Mouse (Mus musculus) liver, embryonic 12.5 days (tissue): ENCODE results near the gene Ubp1. TPM values are rescaled to one million over a fixed set of nuclear protein-coding genes. Genes with fewer than 3 reads are reported as not detected.
A peak's percentile ranks its signal among the peaks of the same experiment; 100 is the strongest.

Experiments used
- ATAC-seq: fragments of 200-750 bp; cut with Nextera tagmentation; 2 replicates; pipeline ENCODE4 v1.8.0; 2017; ENCODE audit warnings: moderate number of reproducible peaks, mild to moderate bottlenecking, moderate library complexity
- H3K27ac ChIP-seq: fragments of 300-500 bp; sonication (generic); 2 replicates; pipeline ENCODE4 v1.5.1; 2016; ENCODE audit warnings: mild to moderate bottlenecking
- H3K27me3 ChIP-seq: fragments of 300-500 bp; sonication (generic); replicated peaks from 2 replicates; pipeline ENCODE4 v1.6.1; 2016; ENCODE audit warnings: mild to moderate bottlenecking, moderate library complexity
- H3K36me3 ChIP-seq: fragments of 300-500 bp; sonication (generic); 2 replicates; pipeline ENCODE4 v1.6.1; 2016; ENCODE audit warnings: mild to moderate bottlenecking, moderate library complexity
- H3K4me1 ChIP-seq: fragments of 300-500 bp; sonication (generic); 2 replicates; pipeline ENCODE4 v1.6.1; 2016
- H3K4me2 ChIP-seq: fragments of 300-500 bp; sonication (generic); 2 replicates; pipeline ENCODE4 v1.6.1; 2016; ENCODE audit warnings: mild to moderate bottlenecking, moderate library complexity
- H3K4me3 ChIP-seq: fragments of 300-500 bp; sonication (generic); 2 replicates; pipeline ENCODE4 v1.5.1; 2016; ENCODE audit warnings: mild to moderate bottlenecking, moderate library complexity
- H3K9ac ChIP-seq: fragments of 300-500 bp; sonication (generic); 2 replicates; pipeline ENCODE4 v1.6.1; 2016; ENCODE audit warnings: mild to moderate bottlenecking, moderate library complexity
- H3K9me3 ChIP-seq: fragments of 300-500 bp; sonication (generic); replicated peaks from 2 replicates; pipeline ENCODE4 v1.6.1; 2016; ENCODE audit warnings: mild to moderate bottlenecking, moderate library complexity
- WGBS: fragments of 180-500 bp; shearing (Covaris S2); methylation state at CpG from one replicate; pipeline ENCODE4 v1.1.7; 2016; ENCODE audit not compliant: insufficient replicate concordance; 5-methylcytosine and 5-hydroxymethylcytosine counted together
- polyA plus RNA-seq: library from polyadenylated mRNA; unstranded; fragments of >200 nt; fragmentation: Nextera tagmentation; extraction: Ambion mirVana; gene quantifications from 2 replicates; pipeline ENCODE4 v1.2.1, GENCODE M21; 2016

Ubp1 gene
- polyA plus RNA-seq, 1 experiment from 2014 or later = 59.8 TPM

DNA sequence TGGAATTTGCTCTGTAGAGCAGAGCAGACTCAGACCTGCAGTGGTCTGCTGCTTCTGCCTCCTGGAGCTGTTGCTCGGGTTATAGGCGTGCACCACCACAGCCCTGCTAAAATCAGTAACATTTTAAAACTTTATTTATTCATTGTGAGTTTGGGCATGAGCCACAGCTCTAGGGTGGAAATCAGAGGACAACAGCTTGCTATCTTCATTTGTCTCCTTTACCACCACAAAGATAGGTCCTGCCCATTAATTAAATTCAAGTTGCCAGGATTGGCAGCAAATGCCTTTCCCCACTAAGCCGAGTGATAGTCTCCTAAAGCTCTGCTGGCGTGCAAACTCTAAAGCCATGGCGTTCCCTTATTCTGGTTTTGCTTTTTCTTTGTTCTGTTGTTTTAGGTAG is 4.9 kb downstream of the Ubp1 start:
- H3K27me3 ChIP-seq = no peaks in the 10 kb centered on the region
- ATAC-seq = no peak
- H3K4me1 ChIP-seq = peaks cover 81% of the 10 kb centered on the region
- H3K27ac ChIP-seq = peak overlapping the region; percentile 52
- WGBS = 62% methylated on average over 5 of the region's 5 CpGs
- peak overlapping the region; percentile 40; the same call in 1 of the 2 replicates for H3K9ac ChIP-seq
- peak overlapping the region; percentile 12; the same call in 1 of the 2 replicates for H3K4me3 ChIP-seq
- H3K9me3 ChIP-seq = no peaks in the 10 kb centered on the region
- peaks cover 13% of the 10 kb centered on the region; the same call in 1 of the 2 replicates for H3K36me3 ChIP-seq
- H3K4me2 ChIP-seq = peak overlapping the region; percentile 81

DNA sequence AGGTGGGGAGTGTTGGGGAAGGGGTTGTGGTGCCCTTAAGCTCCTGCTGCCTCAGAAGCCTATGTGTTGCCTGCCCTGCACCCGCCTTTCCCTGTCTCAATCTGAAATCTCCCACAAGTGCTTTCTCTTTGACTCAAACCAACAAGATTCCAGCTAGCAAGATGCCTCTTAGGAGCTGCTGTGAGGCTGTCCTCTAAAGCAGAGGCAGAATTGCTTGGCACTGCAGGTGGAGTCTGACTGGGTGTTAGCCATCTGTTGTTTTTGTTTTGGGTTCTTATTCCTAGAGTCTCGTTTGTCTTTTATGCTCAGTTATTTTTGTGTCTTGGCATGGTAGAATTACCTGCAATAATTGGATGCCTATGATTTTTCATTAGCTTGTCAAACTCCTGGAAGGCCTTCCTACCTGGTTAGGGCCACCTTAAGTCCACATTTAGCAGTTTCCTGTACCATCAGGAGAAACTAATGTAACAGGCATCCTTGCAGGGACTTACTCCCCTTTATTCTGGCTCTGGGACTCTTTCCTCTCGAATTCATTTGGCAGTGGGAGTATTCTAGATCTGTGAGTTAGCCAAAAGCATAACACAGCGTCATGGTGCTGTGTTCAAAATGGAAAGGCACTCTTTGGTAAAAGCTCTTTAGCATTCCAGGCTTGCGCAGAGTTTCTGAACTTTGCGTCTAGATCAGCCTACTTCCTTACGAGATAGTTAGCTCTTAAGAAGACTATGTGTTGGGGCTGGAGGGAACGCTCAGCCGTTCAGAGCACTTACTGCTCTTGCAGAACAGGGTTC is 8.5 kb downstream of the Ubp1 start:
- Histone ChIP-seq H3K4me1 (peaks cover 96% of the 10 kb centered on the region), H3K9me3 (no peaks in the 10 kb centered on the region), H3K27me3 (no peaks in the 10 kb centered on the region), H3K4me3 (no peak overlapping the region), H3K36me3 (peaks cover 17% of the 10 kb centered on the region; the same call in 1 of the 2 replicates), H3K4me2 (no peak overlapping the region), H3K27ac (peak overlapping the region; percentile 93), H3K9ac (peak overlapping the region; percentile 23; the same call in 1 of the 2 replicates)
- no peak for ATAC-seq
- 79% methylated on average over 9 of the region's 9 CpGs for WGBS

DNA sequence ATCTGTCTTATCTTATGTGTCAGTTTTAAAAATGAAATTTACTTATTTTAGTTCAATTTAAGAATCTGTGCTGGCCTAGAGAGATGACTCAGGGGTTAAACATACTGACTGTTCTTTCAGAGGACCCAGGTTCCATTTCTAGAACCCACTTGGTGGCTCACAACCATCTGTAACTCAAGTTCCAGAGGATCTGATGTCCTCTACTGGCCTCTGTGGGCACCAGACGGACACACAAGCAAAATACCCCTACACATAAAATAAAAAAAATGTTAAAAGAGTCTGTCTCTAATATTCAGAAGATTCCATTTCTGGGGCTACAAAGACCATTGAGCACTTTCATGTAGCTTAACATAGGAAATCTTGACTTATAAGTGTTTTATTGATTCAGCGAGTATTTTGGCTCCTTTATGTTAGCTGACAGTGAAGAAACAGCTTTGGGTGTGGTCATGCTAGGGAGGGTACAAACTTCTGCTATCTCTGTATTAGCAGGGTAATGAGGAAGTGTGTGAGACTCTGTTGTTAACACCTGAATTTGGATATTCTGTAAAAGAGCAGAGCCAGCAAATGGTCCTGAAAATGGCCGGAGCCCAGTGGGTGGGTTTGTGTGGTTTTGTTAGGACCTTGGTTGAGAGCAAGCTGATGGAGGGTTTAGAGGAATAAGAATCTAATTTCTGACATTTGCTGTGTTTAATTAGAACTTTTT is 10.5 kb downstream of the Ubp1 start:
- 33% methylated on average over 3 of the region's 3 CpGs for WGBS

DNA sequence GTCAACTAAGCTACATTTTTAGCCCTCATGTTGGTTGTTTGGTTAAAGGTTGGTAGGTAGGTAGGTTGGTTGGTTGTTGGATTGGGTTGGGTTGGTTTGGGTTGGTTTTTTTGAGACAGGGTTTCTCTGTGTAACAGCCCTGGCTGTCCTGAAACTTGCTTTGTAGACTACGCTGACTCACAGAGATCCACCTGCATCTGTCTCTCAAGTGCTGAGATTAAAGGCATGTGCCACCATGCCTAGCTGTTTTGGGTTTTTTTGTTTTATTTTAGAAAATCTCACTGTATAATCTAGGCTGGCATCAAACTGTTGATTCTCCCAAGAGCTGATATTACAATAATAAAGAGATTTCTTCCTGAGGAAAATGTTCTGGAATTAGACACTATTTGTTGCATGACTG is 12.6 kb downstream of the Ubp1 start:
- 96% methylated on average over 1 of the region's 1 CpGs for WGBS
- no peak overlapping the region for H3K4me3 ChIP-seq
- peaks cover 51% of the 10 kb centered on the region for H3K36me3 ChIP-seq
- peaks cover 61% of the 10 kb centered on the region for H3K4me1 ChIP-seq
- no peak overlapping the region for H3K4me2 ChIP-seq
- ATAC-seq = no peak
- H3K27ac ChIP-seq = peak overlapping the region; percentile 62
- no peak overlapping the region for H3K9ac ChIP-seq
- H3K9me3 ChIP-seq = no peaks in the 10 kb centered on the region
- no peaks in the 10 kb centered on the region for H3K27me3 ChIP-seq

More for the DNA sequence above, 10.5 kb downstream of the Ubp1 start:
- peak overlapping the region; percentile 59 for H3K4me2 ChIP-seq
- peaks cover 76% of the 10 kb centered on the region for H3K4me1 ChIP-seq
- H3K9me3 ChIP-seq = no peaks in the 10 kb centered on the region
- peak overlapping the region; percentile 50 for H3K9ac ChIP-seq
- peak overlapping the region; percentile 93 for H3K27ac ChIP-seq
- H3K4me3 ChIP-seq = peak overlapping the region; percentile 14; the same call in 1 of the 2 replicates
- ATAC-seq = peak; percentile 95
- peaks cover 31% of the 10 kb centered on the region for H3K36me3 ChIP-seq
- no peaks in the 10 kb centered on the region for H3K27me3 ChIP-seq

DNA sequence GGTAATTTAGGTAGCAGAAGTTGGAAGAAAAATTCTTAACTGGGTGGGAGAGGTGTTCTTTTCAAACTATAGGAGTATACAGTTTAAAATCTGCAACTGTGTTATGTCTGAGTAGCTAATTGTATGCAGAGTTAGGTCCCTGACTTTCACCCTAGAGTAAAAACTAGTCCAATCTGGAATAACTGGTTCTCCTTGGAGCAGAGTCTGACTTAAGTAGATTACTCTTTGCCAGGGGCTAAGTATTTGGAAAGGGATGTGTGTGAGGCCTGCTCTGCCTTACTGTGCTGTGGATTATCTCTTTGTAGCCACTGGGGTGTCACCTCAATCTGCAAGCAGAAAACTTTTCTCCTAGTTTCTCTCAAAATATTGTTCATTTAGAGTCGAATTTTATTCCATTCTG is 16.5 kb downstream of the Ubp1 start:
- WGBS = 84% methylated on average over 1 of the region's 1 CpGs
- Histone ChIP-seq H3K27me3 (no peaks in the 10 kb centered on the region), H3K9me3 (no peaks in the 10 kb centered on the region), H3K9ac (no peak overlapping the region), H3K4me1 (peaks cover 27% of the 10 kb centered on the region), H3K4me2 (no peak overlapping the region), H3K36me3 (peaks cover 78% of the 10 kb centered on the region), H3K27ac (no peak overlapping the region), H3K4me3 (no peak overlapping the region)
- ATAC-seq = no peak

DNA sequence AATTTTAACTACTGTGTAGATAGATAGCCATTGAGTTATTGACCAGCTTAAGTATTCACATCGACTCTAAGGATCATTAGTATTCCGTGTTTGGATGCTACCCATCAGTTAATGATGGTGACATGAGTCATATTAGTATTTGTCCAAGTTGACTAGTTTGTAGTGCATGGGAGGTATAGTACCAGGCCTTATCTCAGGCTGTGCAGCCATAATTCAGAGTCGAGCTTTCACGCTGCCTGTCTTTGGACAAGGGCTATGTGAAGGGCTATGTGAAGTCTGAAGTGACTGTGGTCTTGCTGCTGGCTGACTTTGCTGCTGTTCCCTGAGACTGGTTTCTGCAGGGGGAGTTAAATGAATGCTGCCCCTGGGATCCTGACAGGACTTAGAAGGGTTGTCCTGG is 27.0 kb downstream of the Ubp1 start:
- 81% methylated on average over 4 of the region's 4 CpGs for whole genome bisulfite sequencing
- no peak overlapping the region for H3K27ac ChIP-seq
- H3K4me1 ChIP-seq = peaks cover 5% of the 10 kb centered on the region
- no peaks in the 10 kb centered on the region for H3K27me3 ChIP-seq
- H3K4me2 ChIP-seq = no peak overlapping the region
- H3K9me3 ChIP-seq = no peaks in the 10 kb centered on the region
- no peak overlapping the region for H3K4me3 ChIP-seq
- peaks cover 92% of the 10 kb centered on the region for H3K36me3 ChIP-seq
- ATAC-seq = peak; percentile 50
- H3K9ac ChIP-seq = no peak overlapping the region

DNA sequence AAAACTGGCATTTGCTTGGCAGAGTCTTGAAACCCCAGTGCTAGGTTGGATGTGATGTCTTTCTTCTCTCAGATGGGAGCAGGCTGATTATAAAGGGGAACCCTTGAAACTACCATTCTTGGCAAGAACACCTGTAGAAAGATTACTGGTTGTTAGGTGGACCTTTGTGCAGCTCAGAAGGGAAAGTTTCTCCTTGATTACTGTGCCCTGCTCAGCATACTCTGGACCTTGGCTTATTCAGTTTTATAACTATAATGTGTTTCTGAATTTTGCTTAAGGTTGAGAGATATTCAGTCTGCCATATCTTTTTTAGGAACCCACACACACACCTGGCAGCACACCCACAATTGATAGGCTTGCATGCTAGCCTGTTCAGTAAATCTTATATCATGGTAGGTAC is 33.0 kb downstream of the Ubp1 start:
- Histone ChIP-seq H3K36me3 (peaks cover 98% of the 10 kb centered on the region), H3K4me2 (no peak overlapping the region), H3K4me1 (peaks cover 43% of the 10 kb centered on the region), H3K27ac (no peak overlapping the region), H3K9me3 (no peaks in the 10 kb centered on the region), H3K9ac (no peak overlapping the region), H3K4me3 (no peak overlapping the region), H3K27me3 (no peaks in the 10 kb centered on the region)
- no peak for ATAC-seq

DNA sequence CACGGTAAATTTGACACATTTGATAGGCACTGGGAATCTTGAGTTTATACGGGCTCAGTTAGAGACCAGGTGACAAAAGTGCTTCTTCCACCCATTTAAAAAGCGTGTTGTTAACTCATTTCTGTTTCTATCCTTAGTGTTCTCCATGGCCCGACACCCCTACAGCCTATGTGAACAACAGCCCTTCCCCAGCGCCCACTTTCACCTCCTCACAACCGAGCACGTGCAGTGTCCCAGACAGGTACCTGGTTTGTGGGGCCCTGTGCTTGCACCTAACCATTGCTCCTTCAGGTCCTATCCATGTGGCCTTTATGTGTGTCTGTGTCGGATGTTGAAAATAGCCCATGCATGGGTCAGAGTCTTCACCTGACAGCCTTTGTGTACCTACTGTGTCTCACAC is 33.7 kb downstream of the Ubp1 start:
- Histone ChIP-seq H3K36me3 (peaks cover 96% of the 10 kb centered on the region), H3K4me1 (peaks cover 48% of the 10 kb centered on the region), H3K27me3 (no peaks in the 10 kb centered on the region), H3K4me2 (no peak overlapping the region), H3K27ac (peak overlapping the region; percentile 15; the same call in 1 of the 2 replicates), H3K9me3 (no peaks in the 10 kb centered on the region), H3K9ac (no peak overlapping the region), H3K4me3 (no peak overlapping the region)
- 89% methylated on average over 8 of the region's 8 CpGs for WGBS
- no peak for ATAC-seq

DNA sequence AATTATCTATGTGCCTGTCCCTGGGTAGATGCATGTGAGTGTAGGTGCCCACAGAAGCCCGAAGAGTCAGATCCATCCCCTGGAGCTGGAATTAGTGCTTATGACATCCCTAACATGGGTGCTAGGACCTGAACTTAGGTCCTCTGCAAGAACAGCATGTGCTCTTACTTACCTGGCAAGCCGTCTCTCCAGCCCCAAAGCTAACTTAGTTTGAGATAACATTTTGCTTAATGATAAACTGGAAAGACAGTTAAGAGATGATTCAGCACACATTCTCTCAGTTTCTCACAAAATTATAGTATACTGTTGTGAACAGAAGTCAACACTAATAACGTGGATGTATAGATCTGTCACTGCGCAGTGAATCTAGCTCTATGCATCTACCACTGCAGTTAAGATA is 36.1 kb downstream of the Ubp1 start:
- no peak overlapping the region for H3K4me2 ChIP-seq
- peaks cover 96% of the 10 kb centered on the region for H3K36me3 ChIP-seq
- H3K9ac ChIP-seq = peak overlapping the region; percentile 65; the same call in 1 of the 2 replicates
- no peaks in the 10 kb centered on the region for H3K9me3 ChIP-seq
- H3K27me3 ChIP-seq = no peaks in the 10 kb centered on the region
- no peak overlapping the region for H3K4me3 ChIP-seq
- 67% methylated on average over 4 of the region's 4 CpGs for WGBS
- H3K4me1 ChIP-seq = peaks cover 71% of the 10 kb centered on the region
- no peak for ATAC-seq
- peak overlapping the region; percentile 99 for H3K27ac ChIP-seq

DNA sequence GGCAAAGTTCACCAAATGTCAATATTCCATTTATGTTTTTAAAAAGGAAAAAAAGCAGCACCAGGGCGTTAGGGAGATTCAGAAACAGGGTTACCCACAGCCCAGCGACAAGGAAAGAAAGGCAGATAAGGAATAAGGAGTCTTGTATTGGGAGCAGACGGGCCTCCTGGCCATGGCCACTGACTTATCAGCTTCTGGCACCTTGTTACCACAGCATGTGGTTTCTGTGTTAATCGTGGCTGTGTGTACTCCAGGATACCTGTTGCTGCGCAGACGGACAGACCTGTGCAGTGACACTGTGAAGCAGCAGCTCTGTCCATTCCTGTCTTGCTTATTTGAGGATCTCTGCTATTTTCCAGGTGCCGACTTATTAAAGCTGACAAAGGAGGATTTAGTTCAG is 38.2 kb downstream of the Ubp1 start:
- no peaks in the 10 kb centered on the region for H3K27me3 ChIP-seq
- H3K4me3 ChIP-seq = peak overlapping the region; percentile 66
- 29% methylated on average over 7 of the region's 7 CpGs for WGBS
- peak; percentile 99 for ATAC-seq
- H3K27ac ChIP-seq = peak overlapping the region; percentile 99
- no peaks in the 10 kb centered on the region for H3K9me3 ChIP-seq
- peaks cover 65% of the 10 kb centered on the region for H3K4me1 ChIP-seq
- H3K36me3 ChIP-seq = peaks cover 95% of the 10 kb centered on the region
- H3K9ac ChIP-seq = peak overlapping the region; percentile 80
- peak overlapping the region; percentile 75 for H3K4me2 ChIP-seq

DNA sequence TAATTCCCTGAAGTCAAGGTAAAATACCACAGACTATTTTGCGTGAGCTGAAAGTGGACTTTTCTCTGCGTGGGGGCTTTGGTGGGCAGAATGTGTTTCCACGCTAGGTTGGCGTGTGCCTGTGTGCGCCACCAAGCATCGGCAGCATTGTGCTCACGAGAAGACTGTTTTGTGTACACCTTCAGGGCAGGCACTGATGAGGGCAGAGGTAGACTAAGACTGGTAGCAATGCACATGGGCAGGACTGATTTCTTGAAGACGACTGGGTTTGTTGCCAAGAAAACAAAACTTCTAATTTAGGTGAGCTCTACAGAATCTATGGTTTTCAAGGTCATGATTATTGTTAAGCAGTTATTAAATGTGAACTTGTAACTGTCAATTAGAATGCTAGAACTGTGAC is 38.7 kb downstream of the Ubp1 start:
- Histone ChIP-seq H3K9ac (peak overlapping the region; percentile 80), H3K4me3 (peak overlapping the region; percentile 66), H3K4me2 (peak overlapping the region; percentile 75), H3K36me3 (peaks cover 95% of the 10 kb centered on the region), H3K27me3 (no peaks in the 10 kb centered on the region), H3K27ac (peak overlapping the region; percentile 99), H3K9me3 (no peaks in the 10 kb centered on the region), H3K4me1 (peaks cover 65% of the 10 kb centered on the region)
- peak; percentile 52 for ATAC-seq
- 55% methylated on average over 8 of the region's 8 CpGs for WGBS

DNA sequence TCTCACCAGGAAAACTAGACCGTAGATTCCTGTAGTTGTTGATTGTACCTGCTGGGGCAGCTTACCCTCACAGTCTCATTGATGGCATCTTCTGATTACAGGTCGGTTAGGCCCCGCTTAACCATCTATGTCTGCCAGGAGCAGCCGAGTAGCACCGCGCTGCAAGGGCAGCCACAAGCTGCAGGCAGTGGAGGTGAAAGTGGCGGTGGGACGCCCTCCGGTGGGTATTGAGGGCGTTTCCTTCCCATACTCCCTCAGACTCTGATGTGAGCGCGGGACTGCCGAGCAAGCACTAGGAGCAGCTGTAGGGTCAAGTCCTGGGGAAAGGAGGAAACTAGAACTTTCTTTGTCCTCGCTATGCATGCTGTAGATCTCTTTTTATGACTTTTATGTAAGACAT is 39.3 kb downstream of the Ubp1 start:
- Histone ChIP-seq H3K9me3 (no peaks in the 10 kb centered on the region), H3K4me3 (peak overlapping the region; percentile 66), H3K4me1 (peaks cover 64% of the 10 kb centered on the region), H3K36me3 (peaks cover 95% of the 10 kb centered on the region), H3K27me3 (no peaks in the 10 kb centered on the region), H3K9ac (peak overlapping the region; percentile 80), H3K27ac (peak overlapping the region; percentile 99), H3K4me2 (peak overlapping the region; percentile 75)
- WGBS = 67% methylated on average over 14 of the region's 14 CpGs
- ATAC-seq = peak; percentile 40
